Mouse (Mus musculus) cerebellum, adult 9-10 months (tissue): ENCODE data around the gene Sell.

Experiments
- DNase-seq: peaks from one replicate; pipeline ENCODE4 v3.0.0; 2022

Sell gene

DNA sequence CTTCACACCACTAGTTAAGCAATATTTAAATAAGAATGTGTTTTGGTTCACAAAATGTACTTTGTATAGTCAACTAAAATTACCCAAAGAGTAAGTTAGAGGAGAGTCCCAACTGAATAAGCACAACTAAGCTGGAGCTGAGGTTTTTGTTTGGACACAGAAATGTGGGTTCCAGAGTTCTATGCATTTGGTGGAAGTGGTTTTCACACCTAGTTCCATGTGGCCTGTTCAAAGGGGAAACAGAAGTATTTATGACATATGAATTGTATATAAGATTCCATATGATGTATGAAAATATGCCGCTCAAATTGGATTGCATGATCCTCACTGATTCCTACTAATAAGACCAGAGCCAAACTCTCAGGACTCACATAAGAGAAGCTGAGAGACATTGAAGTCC is 13.6 kb downstream of the Sell start:
- no peak for DNase-seq

DNA sequence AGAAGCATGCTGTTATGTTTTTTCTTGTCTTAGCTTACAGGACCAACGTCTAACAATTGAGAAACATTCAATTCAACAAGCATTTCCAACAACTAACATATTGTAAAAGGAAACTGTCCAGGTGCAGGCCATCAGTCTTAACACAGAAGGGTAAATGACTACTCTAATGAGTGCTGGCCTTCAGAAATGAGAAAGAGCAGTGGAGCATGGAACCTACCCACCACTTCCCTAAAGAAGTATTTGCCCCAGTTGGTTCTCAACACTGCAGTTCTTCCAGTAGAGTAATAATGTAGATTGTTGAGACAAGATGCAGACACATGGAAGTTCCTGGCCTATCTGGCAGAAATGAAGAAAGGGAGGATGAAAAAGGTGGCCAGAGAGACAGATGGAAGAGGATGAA is 14.7 kb downstream of the Sell start:
- no peak for DNase-seq

DNA sequence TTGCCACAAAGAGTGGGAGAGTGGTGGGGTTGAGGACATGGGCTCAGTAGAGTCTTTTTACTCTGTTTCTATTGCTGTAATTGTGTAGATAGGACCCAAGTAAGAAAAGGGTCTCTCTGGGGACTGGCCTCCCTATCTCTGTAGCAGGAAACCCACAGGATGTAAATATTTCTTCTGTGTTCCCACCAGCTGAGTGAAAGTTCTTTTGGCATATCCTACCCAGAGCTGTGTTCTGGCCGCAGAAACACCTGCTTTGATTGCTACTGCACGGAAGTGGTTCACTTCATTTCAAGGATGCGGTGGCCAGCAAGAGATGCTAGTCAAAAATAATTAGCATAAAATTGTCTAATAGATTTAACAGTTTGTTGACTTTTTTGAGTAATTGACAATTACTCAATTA is 15.2 kb downstream of the Sell start:
- no peak for DNase-seq

DNA sequence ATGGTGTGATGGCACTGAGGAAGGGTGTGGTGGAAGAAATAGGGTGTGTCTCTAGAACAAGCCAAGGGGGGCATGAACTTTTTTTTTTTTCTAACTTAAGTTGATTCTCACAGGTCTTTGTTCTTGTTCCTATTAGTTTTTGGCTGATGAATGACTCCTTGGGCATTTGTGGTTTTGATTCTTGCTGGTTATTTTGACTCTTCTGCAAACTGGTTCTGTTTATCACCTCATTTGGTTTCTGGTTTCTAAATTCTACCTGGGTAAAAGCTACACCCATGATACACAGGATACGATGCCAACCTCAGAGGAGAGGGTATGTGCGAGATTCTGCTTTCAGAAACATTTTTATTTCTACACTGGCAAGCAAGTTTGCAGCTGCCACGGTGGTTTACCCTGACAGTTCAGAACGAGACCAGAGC is 16.6 kb downstream of the Sell start:
- no peak for DNase-seq

DNA sequence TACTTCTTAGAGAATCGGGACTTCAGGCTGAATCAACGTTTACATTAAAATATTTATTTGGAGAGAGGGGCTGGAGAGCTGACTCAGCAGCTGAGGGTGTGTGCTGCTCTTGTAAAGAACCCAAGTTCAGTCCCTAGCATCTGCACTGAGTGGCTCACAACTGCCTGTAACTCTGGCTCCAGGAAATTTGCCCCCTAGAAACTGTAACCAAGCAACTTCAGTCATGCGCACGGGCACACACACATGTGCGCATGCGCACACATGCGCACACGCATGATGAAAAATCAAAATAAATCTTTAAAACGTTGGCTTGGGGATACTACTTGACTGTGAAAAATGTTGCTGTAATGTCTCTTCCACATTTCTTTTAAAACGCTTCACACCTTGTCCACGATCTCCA is 17.3 kb downstream of the Sell start:
- DNase-seq, result no peak

DNA sequence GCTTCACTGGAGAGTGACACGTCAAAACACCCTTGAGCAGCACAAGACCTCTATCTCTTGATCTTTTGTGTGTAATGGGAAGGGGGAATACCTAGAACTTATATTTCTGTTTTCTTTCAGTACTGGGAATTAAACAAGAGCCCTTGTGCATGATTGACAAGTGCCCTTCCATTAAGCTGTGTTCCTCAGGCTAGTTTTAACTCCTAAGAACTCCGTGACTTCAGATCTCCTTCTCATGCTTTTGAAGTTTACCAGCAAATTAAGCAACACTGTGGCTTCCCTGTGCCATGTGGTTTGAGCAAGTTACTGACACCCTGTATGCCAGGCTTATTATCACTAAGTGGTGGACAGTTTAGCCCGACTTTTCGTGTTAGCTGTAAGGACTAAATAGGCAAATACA is 21.3 kb downstream of the Sell start:
- DNase-seq, result no peak

DNA sequence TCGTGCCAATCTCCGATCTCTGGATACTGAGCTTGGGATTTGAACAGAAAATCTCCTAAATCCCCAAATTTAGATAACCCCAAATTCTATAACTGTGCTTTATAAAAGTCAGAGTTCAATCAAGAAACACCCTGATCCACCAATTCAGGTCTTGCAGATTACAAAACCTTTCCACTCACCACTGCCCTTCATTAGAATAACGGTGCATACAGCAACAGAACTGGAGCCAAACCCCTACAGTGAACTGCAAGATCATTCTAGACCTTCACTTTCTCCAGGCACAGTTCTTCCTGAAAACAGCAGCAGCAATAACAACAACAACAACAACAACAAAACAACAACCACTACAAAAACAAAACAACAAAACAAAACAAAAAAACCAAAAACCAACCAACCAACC is 25.0 kb downstream of the Sell start:
- DNase-seq, result no peak

DNA sequence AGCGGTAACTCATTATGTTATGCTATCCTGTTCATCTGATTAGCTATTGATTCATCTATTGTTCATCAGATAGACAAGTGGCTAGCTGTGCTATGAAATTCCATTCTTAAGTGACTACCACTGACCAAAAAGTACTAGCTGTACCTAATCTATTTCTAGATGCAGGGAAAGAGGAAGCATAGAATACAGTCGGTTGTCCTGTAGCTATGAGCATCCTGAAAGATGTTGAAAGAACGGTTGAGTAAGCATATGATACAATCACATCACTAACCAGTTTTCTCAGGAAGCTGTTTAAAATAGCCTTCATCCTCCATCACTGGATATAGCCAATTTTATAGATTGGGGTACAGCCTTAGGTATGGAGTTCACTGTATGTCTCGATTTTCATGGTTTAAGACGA is 26.1 kb downstream of the Sell start:
- no peak for DNase-seq

DNA sequence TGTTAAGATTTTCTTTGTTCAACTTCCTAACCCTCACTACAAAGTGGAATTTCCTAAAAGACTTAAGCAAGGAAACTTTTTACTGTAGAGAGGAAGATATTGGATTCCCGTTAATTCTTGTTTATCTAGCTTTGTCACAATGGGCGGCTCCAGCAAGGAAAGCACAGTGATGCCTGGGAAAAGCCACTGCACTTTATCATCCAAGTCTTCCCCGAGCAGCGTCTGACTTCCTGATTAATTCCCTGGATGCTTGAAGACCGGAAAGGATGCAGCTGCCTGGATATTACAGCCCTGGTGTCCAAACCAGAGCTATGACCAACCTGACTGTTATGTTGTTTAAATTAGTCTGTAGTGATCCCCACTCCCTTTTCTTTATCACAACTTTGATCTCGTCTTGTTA is 35.0 kb downstream of the Sell start:
- DNase-seq, result no peak

DNA sequence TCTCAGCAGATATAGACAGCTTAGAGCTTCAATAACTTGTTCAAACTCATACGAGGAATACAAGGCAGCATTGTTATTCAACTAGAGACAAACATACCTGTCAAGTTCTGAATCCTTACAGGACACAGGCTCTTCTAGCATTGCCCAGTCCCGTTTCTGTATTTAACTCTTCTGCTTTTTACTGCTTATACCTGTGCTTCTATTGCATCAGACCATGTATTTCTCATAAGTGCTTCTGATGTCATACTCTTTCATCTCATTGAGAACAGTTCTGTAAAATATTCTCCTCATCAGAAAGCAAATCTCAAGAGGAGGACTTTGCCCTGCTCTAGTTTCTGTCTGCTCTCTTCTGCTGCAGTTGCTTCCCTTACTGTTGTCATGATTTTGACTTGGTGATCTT is 36.1 kb downstream of the Sell start:
- no peak for DNase-seq

DNA sequence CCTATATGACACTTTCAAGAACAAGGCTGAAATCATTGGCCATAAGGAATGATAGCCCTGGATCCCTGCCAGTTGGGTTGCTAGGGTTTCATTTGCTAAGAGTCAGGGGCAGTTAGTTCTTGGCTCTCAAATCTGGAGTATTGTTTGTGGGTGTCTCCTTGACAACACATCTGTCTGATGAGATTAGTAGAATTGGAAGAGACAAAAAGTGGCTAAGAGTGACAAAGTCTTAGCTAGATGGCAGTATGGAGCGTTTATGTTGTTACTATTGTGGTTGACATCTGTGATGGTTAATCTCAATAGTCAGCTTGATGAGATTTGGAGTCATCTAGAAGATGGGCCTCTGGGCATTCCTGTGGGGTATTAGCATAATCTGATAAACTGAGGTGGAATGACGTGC is 36.6 kb downstream of the Sell start:
- DNase-seq, result no peak

DNA sequence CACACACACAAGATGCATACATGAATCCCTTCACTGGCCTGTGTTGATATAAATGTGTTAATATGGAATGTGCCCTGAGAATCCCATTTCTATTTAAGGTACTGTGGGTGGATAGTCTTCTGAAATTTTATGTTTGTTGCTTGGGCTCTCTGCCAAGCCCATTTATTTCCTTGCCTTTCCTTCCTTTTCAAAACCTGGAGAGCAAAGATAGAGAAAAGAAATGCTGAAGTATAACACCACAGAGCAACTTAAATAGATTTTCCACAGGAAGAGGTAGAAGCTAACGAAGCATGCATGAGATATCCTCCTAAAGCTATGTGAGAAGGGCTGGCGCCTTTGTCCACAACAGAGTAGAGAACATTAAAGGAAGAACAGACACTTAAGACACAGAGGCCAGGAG is 48.0 kb downstream of the Sell start:
- no peak for DNase-seq

DNA sequence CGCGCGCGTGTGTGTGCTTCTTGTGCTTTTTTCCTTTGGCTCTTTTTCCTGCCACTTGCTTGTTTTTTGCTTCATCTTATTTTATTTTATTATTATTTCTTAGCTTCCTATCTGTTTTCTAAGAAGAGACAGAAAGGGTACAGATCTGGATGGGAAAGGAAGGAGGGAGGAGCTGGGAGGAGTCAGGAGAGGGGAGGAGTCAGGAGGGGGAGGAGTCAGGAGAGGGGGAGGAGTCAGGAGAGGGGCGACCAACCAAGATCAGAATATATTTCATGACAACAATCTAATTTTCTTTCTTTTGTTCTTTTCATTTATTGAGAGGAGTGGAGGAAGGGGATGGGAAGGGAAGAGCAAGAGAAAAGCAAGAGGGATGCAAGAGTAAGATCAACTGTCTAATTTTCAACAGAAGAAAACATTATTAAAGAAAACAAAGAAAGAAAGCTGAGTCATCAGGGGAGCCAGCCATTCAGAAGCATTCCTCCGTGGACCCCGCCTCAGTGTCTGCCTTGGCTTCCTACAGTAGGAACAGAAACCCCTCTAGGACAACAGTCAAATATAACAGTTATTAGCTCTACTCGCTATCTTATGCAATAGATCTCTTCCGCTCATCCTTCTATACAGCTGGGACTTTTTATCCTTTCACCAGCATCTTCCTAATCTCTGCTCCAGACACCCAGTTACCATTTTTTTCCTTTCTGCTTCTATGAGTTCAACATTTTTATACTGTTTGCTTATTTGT is 49.0 kb downstream of the Sell start:
- no peak for DNase-seq

DNA sequence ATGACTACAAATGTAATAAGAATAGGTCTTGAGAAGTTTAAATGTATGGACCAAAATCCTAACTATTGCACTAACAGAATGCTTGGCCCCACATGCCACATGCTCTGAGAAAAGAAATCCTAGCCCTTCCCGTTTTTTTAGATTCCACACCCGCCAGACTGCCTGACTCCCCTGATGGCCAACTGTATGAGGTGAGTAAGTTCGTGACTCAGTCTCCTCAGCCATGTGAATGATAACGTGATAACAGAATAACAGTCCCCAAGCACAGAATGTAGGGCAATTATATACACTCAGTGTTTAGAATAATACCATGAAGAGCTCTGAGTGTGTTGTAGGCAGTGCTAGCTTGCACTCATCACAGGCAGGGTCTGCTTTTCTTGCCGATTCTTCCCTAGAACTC is 52.5 kb downstream of the Sell start:
- DNase-seq, result no peak

DNA sequence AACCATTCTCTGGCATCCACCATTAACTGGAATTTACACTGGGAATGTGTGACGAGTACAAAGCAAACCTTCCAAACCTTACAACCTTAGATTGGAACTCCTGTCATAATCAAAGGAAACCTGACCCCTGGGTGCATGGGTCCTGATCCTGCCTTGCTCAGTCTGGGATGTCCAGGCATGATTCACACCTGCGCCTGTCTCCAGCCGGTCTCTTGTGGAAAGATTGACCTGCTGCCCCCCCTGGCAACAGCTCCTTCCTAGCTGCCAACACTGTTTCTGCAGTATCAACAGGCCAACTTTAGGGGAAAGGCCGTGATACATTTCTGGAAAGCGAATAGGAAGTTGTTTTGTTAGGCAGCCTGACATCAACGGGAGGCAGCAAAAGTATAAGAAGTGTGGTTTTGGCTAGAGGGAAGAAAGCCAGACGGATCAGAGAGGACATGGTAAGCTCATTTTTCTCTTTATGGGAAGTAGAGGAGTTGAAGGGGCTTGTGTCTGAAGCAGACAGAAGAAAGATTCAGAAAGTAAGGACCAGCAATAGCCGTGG is 53.2 kb downstream of the Sell start, which contains the start of gene Selp:
Gene Selp (plus strand): TSS at position 318 of the 547 bp plus-strand sequence.
- DNase-seq, result no peak

DNA sequence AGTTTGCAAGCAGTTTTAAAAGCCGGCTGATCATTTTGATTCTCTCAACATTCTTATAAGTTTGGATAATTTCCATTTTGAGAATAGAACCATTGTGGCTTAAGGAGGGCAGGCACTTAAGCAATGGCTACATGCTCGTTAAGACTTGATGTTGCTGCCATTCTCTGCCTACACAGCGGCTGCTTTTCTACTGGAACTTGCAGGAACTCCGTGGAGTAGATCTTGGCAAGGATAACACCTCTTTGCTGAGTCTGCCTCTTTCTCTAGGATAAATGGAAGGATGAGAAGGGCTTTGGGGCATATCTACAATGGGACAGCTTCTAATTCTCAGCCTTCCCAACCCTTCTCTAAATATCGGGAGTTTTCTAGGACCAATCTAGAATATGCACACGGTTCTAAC is 53.9 kb downstream of the Sell start:
- DNase-seq, result no peak

DNA sequence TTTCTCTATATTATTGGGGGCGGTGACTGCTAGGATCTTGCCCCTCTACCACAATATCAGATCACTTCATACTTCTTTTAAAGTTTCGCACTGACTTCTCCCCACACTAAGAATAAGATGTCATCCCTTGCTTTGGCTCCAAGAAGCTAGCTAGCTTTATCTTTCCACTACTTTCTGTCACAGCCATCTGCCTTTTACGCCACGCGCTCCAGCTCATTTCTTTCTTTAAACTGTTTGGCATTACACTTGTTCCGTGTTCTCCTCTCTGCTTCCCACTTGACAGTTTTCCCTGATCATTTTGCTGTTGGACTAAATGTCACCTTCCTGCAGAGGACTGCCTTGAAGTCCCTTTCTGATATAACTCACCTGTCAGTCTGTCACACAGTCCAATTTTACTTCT is 56.1 kb downstream of the Sell start:
- no peak for DNase-seq

DNA sequence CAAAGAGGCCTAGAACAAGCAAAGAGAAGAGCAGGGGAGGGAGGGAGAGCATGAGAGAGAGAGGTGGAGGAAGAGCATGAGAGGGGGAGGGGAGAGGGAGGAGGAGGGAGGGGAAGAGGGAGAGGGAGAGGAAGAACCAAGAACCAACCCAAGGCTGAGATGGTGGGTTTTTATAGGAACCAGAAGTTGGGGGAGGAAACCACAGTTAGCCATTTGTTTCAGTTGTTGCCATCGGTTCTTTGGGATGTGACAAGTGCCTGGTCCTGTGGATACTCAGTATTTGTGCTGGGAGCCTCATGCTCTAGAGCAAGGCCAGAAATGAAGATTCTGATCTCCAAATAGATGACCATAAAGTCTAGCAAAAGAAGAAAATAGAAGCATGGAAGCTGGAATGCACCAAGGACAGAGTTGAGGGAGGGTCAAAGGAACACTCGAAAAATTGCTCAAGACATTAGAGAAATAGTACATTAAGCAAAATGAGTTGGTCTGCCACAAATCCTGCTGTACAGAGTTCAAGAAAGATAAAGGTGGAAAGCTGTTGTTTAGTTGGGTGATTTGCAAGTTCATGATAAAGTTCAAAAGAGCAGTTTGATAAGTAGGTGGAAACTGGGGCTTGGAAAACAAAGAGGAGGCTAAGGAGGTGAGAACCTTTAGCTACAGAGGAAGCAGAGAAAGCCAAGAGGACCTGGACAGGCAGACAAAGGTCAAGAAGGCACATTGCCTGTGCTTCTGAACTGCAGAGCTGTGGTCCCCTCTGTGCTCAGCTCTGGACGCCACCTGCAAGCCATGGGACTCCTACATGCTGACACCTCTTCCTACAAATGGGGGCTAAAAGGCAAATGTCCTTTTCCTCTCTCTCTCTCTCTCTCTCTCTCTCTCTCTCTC is 58.4 kb downstream of the Sell start:
- no peak for DNase-seq

DNA sequence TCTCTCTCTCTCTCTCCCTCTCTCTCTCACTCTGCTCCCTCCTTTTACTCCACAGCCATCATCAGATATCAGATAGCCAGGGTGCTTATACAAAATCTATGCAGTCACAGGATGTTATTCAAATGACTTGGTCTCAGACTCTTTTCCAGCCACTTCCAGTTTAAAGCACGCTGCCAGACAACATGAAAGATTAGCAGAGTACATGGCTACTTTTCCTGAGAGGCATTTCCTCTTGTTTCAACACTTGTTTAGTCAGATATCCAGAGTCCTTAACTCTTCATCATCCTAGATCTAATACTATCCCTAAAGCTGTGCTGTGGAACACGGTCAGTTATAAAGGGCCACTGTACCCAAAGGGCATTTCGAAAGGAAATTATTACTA is 59.0 kb downstream of the Sell start:
- no peak for DNase-seq

DNA sequence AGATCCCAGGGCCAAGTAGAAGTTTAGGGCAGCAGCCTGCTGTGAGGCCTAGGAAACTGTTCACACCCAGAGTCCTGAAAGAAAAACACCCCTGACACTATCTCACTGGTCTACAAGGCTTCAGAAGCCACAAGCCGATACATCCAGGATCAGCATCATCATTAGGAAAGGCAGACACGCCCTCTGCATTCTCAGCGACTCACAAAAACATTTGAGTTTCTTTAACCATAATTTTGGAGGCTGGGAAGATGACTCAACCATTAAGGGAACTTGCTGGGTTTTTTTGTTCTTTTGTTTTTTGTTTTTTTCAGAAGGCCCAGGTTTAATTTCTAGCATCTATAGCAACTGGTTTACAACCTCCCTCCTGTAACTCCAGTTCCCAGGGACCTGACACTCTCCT is 62.1 kb downstream of the Sell start:
- no peak for DNase-seq

DNA sequence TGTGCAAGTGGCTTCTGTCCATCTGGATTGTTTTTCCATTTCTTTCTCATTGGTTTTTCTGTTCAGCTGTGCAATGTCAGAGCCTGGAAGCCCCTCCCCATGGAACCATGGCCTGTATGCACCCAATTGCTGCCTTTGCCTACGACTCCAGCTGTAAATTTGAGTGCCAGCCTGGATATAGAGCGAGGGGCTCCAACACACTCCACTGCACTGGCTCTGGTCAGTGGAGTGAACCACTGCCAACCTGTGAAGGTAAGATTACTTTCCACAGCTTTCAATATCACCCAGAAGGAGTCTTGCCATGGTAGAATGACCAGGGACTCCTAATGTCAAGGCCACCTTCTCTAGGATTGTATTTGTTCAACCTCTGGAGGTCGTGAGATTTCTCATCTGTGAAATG is 68.2 kb downstream of the Sell start:
- no peak for DNase-seq

DNA sequence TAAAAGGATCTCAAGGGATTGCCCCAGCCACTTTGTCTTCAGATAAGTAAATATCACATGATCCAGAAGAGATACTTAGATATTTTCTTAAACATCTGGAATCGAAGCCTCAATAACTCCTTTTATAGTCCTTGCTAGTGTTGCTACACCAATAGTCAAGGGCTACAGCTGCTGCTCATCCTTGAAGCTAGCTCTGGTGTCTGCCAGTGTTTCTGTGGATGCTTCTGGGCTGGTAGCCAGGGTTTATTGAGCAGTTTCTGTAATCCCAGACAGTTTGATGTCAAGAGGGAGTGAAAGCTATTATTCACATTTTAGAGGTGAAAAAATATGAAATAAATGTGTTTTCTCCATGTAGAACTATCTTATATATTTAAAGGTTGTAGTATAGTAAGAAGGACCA is 70.8 kb downstream of the Sell start:
- DNase-seq, result no peak
